Mouse (Mus musculus) v-Abl transformed pro-B cells (cell line): ENCODE data around the gene Mapkbp1.

Experiments used
- in situ Hi-C, 2 experiments: fragments of 400-800 bp; cut with MboI; formaldehyde crosslinking; loops; one replicate each; pipeline ENCODE4 v1.15.1; 2025; ENCODE audit not compliant: unreplicated experiment in 2 of 2

Mapkbp1 gene

DNA sequence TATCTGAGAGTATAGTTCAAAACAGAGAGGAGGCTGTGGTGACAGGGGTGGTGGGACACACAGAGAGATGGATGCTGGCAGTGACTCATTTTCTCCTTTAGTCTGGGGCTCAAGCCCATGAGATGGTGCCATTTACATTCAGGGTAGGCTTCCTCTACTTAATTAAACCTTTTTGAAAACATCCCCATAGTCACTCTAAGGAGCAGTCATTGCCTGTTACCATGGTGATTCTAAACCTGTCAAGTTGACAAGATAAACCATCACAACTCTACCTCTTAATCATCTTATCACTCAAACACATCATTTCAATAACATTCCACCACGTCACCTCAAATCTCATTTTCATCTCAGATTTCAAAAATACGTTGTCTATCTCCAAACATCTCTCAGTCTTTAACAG lies 31.5 kb downstream of the Mapkbp1 start:
- in situ Hi-C loops, result loop anchor here in 1 of 2 experiments (25.0 kb wide), 1 partner anchor 467 kb away; the partner anchor contains the start of genes Chp1 and Exd1

DNA sequence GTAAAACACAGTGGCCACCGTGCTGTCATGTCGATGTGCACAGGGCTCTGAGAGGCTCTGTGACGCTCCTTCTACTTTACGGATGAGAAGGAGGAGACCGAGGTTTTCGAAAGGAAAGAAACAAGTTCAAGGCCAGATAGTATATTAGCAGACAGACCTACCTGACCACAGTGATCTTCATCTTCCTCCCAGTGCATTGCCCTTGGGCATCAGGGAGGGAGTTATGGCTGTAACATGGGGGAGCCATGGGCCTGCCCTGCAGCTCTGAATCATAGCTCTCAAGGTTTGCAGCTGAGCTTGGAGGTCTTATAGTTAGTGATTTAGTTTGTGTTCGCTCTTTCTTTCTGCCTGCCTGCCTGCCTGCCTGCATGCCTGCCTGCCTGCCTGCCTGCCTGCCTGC lies 34.2 kb downstream of the Mapkbp1 start:
- in situ Hi-C loops, result loop anchor here in 1 of 2 experiments (5.0 to 25.0 kb wide), 2 partner anchors 314 to 469 kb away; partner anchors contain the start of genes Chp1 and Exd1

DNA sequence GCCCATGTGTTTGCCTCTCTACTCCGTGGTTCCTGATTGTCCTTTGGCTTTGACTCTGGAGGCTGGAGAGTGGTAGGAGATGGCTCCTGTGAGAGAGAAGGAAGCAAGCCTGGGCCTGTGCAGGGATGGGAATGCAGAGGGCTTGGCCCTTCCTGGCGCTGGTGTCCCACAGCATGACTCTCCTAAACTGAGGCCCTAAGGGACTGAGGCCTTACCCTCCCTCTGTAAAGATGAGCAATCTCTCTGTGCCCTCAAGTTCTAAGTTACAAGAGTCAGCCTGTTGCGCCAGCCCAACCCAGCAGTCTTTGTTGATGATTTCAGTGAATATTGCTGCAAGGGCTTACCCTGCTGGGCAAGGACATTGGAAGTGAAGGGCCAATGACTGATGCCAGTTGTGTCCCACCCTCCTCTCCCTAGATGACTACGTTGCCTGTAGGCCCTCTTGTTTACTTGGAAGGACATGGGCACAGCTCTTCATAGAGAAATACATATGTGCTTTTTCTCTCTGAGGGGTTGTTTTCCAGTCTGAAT lies 35.2 kb downstream of the Mapkbp1 start:
- in situ Hi-C loops, result loop anchor here in 1 of 2 experiments (5.0 to 25.0 kb wide), 2 partner anchors 315 to 470 kb away; partner anchors contain the start of genes Chp1 and Exd1

- in situ Hi-C loops, result loop anchor here in 1 of 2 experiments (5.0 to 25.0 kb wide), 2 partner anchors 316 to 471 kb away; partner anchors contain the start of genes Chp1 and Exd1
Observed at GRCm38 (mm10) chr2:120008672-120009071, 36.2 kb downstream of the Mapkbp1 start.

DNA sequence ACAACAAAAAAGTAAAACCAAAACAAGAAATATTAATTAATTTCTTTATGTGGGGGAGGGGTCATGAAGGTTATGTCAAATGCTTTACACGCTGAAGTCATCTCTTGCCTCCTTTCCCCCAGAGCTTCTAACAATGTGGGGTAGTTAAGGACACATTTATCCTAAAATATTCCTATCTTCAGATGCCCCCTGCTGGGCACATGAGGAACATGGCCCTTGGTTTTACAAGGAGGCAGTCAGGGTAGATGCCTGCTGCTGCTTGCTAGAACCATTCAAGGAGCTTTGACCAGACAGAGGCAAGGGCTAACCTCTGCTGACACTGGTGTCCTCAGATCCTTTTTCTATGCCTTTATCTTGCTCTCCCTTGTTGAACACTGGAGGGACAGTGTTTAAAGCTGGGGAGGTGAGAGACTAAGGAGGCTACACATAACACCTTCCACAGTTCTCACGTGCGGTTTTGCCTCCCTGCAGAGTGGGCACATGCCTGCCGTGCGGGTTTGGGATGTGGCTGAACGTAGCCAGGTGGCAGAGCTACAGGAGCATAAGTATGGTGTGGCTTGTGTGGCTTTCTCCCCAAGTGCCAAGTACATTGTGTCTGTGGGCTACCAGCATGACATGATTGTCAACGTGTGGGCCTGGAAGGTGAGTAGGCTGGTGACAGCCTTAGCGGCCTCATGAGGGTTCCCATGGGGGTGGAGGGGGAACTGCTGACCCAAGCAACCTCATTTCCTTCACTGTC lies 39.1 kb downstream of the Mapkbp1 start:
- in situ Hi-C loops, result loop anchor here (5.0 to 25.0 kb wide), 3 partner anchors 39 to 474 kb away; partner anchors contain the start of genes Chp1 (in 1 of the 2), Exd1 (in 1 of the 2), Mapkbp1 (in 1 of the 2) and Tyro3 (in 1 of the 2)

DNA sequence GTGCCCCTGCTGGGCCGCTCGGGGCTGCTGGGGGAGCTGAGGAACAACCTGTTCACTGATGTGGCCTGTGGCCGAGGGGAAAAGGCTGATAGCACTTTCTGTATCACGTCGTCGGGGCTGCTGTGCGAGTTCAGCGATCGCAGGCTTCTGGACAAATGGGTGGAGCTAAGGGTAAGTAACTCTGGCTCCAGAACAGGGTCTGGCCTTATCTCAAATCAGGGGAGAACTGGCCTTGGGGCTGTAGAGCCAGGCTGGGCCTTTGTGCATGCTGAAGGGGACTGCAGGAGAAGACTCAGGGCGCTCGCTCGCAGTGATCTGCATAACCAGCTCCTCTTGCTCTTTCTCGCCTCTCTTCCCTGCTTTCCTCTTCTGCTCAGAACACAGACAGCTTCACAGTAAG lies 40.4 kb downstream of the Mapkbp1 start:
- in situ Hi-C loops, result loop anchor here (5.0 to 25.0 kb wide), 3 partner anchors 41 to 476 kb away; partner anchors contain the start of genes Chp1 (in 1 of the 2), Exd1 (in 1 of the 2), Mapkbp1 (in 1 of the 2) and Tyro3 (in 1 of the 2)

GRCm38 (mm10) chr2:120013831-120014486 lies 41.5 kb downstream of the Mapkbp1 start:
- in situ Hi-C loops, result loop anchor here (5.0 to 25.0 kb wide), 3 partner anchors 42 to 477 kb away; partner anchors contain the start of genes Chp1 (in 1 of the 2), Exd1 (in 1 of the 2), Mapkbp1 (in 1 of the 2) and Tyro3 (in 1 of the 2)

GRCm38 (mm10) chr2:120015882-120016281 lies 43.4 kb downstream of the Mapkbp1 start:
- in situ Hi-C loops, result loop anchor here in 1 of 2 experiments (25.0 kb wide), 1 partner anchor 479 kb away; the partner anchor contains the start of genes Chp1 and Exd1

- in situ Hi-C loops, result loop anchor here in 1 of 2 experiments (25.0 kb wide), 1 partner anchor 480 kb away; the partner anchor contains the start of genes Chp1 and Exd1
Observed at GRCm38 (mm10) chr2:120017599-120017998, 45.1 kb downstream of the Mapkbp1 start.

DNA sequence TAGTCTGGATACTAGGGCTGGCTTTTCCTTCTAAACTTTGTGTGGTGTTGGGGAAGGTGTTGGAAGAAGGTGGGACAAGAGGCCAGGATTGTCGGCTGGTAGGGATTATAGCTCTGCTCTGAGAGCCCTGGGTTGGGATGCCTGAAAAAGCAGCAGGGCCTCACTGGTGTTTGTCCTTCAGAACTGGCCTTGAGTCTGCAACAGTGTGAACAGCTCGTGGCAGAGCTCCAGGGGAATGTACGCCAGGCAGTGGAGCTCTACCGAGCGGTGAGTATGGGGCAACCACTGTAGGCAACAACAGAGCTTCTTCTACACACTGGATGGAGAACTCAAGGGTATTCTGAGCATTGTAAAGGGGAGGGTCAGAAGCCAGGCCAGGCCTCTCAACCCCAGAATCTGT lies 51.8 kb downstream of the Mapkbp1 start:
- in situ Hi-C loops, result loop anchor here in 1 of 2 experiments (25.0 kb wide), 1 partner anchor 487 kb away; the partner anchor contains the start of genes Chp1 and Exd1

GRCm38 (mm10) chr2:120026984-120027949 lies 54.8 kb downstream of the Mapkbp1 start, which contains the start of the genes Jmjd7 and Gm28042:
Jmjd7 (plus strand) TSS chr2:120027483.
Gm28042 (plus strand) TSS chr2:120027493.
- in situ Hi-C loops, result no loop called here

GRCm38 (mm10) chr2:120027950-120028331 lies 55.4 kb downstream of the Mapkbp1 start:
- in situ Hi-C loops, result no loop called here

GRCm38 (mm10) chr2:120030380-120030779 lies 57.9 kb downstream of the Mapkbp1 start:
- in situ Hi-C loops, result no loop called here

DNA sequence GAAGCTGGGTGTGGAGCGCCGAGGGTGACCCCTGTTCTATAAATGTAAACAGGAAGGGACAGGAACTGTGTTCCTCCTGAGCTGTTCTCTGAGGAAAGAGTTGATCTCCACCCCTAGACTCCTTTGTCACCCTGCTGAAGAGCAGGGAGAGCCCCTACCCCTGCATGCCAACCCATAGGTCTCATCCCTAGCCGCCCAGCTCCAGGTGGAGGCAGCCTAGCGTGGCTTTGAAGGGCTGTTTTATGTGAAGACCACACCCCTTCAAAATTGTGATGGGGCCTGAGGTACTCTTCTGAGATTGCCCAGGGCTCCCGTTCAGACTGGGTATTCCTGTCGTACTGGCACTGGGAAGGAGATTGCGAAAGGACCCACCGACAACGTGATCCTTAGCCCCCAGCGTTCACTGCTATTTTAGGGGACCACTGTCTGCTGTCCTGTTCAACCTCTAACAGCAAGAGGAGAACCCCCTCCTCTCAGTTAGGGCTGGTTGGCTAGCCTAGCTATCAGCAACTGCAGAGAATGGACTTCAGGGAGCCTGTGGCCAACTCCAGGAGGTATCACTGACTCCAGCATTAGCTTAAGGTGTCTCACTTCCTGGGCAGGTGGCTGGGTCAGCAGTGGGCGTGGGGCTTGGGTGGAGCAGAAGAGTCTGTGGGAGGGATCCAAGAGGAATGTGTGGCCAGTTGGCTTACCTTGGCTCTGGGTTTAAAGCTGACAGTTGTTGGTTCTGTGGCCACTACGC lies 60.4 kb downstream of the Mapkbp1 start, which contains the start of gene Pla2g4b:
Pla2g4b (plus strand) TSS at position 692 of the 742 bp plus-strand sequence.
- in situ Hi-C loops, result no loop called here

GRCm38 (mm10) chr2:120033726-120034125 lies 61.2 kb downstream of the Mapkbp1 start:
- in situ Hi-C loops, result no loop called here

DNA sequence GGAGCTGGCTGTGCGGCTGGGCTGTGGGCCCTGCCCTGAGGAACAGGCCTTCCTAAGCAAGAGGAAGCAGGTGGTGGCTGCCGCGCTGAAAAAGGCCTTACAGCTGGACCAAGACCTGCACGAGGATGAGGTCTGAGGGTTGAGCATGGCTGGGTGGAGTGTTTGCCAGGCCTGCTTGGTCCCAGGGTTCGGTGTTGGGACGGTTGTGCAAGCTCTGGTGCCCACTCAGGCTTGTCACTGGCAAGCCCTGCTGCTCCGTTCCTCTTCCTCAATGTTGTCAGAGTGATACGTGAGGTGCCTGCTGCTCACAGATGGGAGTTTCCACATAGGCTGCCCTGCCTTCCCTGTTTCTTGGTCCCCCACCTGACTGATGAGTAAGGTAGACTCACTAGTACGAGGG lies 65.2 kb downstream of the Mapkbp1 start:
- in situ Hi-C loops, result no loop called here

GRCm38 (mm10) chr2:120040991-120041390 lies 68.5 kb downstream of the Mapkbp1 start:
- in situ Hi-C loops, result no loop called here

GRCm38 (mm10) chr2:120044101-120044603 lies 71.7 kb downstream of the Mapkbp1 start:
- in situ Hi-C loops, result no loop called here
